Mouse (Mus musculus) spleen, postnatal 36 days (tissue): ENCODE measurements around the gene Zdhhc19.

Experiments
- DNase-seq, 2 experiments: peaks; one replicate each; pipeline ENCODE4 v3.0.0; 2022; ENCODE audit warnings: low spot score in 2 of 2, mixed read lengths in 1 of 2

The Zdhhc19 gene

DNA sequence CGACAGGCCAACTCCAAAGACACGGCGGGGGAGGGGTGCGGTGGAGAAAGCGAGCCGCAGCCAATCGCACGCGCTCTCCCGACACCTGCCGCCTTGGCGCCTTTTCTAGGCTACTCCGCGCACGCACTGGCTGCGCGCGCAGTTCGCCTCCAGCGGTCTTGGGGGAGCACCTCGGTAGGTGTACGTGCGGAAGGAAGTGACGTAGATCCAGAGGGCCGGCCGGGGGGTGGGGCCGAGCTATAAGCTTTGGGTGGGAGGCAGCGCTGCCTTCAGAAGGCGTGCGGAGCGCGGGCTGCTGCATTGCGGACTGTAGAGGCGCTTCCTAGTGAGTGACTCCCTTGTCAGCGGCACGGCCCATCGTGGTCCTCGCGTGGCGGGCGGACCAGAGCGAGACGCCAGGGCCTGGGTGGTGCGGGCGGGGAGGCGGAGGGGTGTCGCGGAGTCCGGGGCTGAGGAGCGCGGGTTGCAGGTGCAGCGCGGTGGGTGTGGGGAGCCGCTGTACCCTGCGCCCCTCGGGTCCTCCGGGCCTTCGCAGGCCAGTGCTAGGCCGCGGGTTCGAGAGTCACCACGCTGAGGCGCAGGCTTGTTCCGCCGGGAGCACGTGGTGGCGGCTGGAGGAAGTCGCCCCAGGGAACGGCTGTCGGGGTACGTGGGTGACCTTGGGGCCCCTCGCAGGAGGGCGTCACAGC lies 112.8 kb downstream of the Zdhhc19 start, which contains the start of gene Tfrc:
Tfrc (plus strand) TSS at position 209 of the 689 bp plus-strand sequence.
- peak; percentile 99 for DNase-seq

DNA sequence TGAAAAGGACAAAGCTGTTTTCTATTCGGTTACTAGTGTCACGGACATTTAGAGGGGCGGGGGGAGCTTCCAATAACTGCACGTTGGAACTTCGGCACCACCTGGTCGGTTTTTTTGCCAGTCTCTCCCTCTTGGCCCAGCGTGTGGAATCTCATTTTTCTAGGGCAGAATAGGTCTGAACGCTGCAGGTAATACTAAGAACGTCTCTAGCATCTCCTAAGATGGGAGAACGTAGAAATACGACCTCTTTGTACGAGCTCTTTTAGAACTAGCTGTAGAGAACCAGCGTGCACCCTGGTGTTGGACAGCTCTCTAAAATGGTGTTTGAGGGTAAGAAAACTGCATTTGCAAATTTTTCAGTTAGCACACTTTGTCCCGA lies 113.3 kb downstream of the Zdhhc19 start:
- DNase-seq, result peak in 1 of 2 experiments; percentile 2

DNA sequence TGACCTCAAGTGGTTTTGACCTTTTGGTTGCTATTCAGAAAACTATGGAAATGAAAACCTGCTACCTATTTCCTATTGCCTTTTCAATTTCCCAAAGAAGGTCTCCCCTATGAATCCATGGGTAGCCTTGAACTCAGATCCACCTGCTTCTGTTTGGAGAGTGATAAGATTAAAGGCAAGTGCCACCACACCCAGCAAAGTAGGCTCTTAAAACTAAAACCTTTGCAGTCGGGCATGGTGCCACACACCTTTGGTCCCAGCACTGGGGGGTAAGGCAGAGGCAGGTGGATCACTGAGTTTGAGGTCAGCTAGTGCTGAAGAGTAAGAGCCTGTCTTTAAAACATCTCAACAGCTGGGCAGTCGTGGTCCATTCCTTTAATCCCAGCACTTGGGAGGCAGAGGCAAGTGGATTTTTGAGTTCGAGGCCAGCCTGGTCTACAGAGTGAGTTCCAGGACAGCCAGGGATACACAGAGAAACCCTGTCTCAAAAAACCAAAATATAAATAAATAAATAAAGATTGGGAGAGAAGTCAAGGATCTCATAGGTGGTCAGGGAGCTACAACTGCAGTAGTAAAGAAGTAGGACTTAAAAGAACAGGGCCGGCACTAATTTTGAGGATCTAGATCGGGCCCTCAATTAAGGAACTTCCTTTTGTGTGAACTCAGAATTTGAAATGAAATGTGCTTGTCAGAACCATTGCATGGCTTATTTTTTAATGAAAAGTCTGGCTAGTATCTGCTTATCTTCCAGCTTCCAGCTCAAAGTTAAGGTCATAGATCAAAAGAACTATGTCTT lies 114.6 kb downstream of the Zdhhc19 start:
- peak; percentile 20 to 51 for DNase-seq
